Mouse (Mus musculus) right cerebral cortex, postnatal 14 days (tissue): ENCODE results near the gene Serpinf1.
A peak's percentile ranks its signal among the peaks of the same experiment; 100 is the strongest.

ENCODE experiments used
- DNase-seq: peaks from one replicate; pipeline ENCODE4 v3.0.0; 2022

The Serpinf1 gene

DNA sequence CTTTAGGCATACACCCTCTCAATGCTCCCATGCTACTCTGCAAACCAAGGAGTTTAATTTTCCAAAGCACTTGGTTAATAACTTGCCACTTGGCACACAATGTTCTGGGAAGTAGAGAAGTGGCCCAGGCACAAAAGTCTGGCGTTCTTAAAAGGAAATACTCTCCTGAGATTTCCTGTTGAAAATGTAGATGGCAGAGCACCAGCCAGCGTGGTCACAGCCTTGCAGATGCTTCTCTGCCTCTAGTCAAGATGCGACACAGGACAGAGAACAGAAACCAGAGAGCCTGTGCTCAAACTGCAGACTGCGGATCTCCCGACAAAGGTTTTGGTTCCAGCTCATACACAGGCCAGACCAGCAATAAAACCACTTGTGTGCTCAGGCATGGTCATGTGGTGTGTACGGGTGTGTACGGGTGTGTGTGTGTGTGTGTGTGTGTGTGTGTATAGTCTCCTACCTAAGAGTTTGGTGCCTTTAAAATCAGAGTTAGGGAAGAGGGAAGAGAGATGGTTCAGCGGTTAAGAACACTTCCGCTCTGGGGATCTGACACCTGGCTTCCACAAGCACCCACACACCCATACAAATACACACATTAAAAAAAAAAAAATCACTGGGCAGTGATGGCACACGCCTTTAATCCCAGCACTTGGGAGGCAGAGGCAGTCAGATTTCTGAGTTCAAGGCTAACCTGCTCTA lies 32.7 kb upstream of the Serpinf1 start:
- no peak for DNase-seq

DNA sequence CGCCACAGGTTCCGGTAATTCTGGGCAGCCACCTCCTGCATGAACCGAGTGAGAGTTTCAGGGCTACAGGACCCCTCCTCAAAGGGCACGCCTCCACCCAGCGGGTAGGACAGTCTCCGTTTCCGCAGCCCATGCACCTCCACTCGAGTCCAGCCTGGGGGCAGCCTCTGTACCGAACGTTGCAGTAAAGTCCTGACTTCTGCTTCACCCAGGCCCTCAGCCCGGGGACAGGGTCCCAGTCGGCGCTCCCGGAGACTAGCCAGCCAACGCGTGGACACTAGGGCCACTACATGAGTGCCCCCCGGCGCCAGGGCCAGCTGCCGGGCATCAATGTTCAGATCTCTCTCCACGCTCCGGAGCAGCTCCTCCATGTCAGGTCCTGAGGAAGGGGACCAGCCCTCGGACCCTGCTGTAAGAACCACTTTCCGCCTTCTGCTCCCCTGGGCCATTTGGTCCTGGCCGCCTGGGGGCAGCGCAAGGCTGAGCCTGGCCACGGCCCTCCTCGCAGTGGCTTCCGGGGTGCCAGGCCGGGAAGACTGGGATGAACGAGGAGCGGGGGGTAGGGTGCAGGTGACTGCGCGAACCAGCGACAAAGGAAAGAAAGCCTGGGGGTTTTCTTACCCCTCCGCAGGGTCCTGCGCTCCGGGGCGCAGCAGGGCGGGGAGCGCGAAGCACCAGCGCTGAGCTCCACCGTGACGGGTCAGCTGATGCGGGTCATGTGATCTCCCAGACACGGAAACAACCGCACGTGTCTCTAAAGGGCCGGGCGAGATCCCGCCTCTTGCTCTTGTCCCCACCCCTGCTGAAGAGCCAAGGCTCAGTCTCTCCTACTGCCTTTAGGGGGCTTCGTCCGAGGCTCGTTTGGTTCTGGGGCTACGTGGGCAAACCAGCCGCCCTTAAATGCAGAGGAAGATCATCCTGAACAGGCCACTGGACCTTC lies 31.8 kb upstream of the Serpinf1 start, which contains the start of gene Wdr81:
Gene Wdr81, minus strand, starts transcription at position 727 of the 940 bp plus-strand sequence.
- DNase-seq, result peak; percentile 84

DNA sequence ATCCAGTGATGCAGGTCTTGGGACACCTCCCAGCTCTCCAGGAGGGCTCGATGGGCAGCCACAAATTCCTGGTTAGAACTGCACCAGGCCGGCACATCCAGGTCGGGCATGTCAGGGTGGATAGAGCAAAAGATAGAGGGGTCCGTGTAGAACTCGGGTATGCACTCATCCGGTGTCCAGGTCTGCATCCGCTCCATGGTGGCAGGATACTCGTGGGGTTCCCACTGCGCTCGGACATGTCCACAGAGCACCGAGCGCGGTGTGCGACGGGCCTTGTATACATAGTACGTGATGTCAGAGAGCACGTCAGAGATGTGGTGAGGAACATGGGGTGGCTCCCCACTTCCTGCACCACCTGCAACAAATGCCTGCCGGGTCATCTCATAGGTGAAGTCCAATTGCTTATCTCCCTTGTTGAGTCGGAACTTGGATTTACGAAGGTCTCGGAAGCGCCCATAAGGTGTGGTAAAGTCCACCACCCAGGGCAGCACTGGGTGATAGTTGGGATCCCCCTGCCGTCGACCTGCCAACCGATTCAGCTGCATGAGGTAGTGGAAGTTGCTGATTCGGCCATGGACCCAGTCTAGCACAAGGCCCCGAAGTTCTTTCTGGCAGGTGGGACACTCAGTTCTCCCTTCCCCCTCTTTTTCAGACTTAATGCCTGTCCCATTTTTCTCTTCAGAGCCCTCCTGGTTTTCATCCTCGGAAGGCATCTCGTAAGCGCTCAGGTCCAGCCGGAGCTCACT lies 30.5 kb upstream of the Serpinf1 start:
- no peak for DNase-seq

DNA sequence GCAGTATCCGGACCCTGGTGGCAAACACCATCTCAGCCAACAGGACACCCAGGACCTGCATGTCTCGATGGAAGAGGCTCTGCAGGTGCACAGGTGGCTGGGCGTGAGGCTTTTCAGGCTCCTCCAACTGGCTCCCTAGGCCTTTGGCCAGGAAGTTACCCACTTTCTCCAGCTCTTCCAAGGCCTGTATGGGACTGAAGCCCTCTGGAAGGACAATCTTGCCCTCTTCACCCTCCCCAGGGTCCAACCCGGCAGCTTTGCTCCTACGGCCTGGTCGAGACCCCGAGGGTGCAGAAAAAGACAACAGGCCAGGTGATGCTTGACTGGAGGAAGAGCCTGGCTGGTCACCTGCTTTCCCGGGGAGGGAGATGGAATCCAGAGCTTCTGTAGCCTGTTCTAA lies 29.6 kb upstream of the Serpinf1 start:
- no peak for DNase-seq

GRCm38 (mm10) chr11:75450936-75451335 lies 28.4 kb upstream of the Serpinf1 start:
- DNase-seq, result no peak

- no peak for DNase-seq
Measured at GRCm38 (mm10) chr11:75450304-75450908, 27.9 kb upstream of the Serpinf1 start.

DNA sequence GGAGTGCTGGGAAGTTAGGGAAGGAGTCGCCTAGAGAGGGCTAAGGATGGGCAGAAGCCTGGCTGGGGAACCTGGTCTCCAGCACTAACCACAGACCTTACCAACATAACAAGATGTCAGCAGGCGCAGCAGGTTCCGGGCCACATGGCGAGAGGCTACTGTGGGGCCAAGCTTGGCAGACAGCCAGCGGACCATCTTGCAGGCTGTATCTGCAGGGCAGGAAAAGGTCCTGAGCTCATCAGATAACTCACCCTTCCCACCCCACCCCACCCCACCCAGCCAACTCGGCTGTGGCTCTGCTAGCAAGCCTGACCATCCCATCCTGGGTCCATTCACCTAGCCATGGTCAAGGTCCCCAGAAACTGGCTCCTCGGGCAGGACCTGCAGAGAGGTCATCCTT lies 27.2 kb upstream of the Serpinf1 start:
- peak; percentile 52 for DNase-seq

DNA sequence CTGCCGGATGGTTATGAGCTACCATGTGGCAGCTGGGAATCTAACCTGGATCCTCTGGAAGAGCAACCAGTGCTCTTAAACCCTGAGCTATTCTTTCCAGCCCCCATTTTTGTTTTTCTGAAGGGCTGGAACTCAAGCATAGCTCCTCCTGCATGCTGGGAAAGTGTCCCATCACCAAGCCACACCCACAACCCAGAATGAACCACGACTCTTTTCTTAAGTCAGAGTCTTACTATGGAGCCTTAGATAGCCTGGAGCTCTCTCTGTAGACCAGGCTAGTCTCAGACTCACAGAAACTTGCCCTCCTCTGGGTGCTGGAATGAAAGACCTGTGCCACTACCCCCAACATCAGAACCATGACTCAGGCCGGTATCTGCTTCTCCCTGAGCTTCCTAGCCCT lies 26.1 kb upstream of the Serpinf1 start:
- no peak for DNase-seq

- DNase-seq, result no peak
Measured at GRCm38 (mm10) chr11:75443711-75444110, 21.2 kb upstream of the Serpinf1 start.

GRCm38 (mm10) chr11:75441601-75442000 lies 19.1 kb upstream of the Serpinf1 start:
- DNase-seq, result no peak

DNA sequence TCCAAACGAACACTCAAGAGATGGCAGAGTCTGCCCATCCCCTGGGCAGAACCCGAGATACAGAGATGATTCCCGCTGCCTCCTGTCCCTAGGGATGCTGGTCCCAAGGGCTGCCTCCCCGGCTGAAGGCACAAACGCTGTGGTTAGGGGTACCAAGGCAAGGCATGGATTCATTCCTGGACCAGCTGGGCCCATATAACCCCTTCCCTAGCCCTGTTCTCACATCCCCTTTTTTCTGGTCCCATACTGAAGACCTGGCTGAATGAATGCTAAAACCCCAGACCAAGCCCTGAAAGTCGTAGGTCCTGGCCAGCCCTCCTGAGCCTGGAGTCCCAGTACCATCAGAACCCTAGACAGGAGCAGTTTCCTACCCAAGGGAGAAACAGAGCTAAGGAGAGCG lies 18.5 kb upstream of the Serpinf1 start:
- DNase-seq, result no peak

GRCm38 (mm10) chr11:75439951-75440350 lies 17.4 kb upstream of the Serpinf1 start:
- DNase-seq, result no peak

DNA sequence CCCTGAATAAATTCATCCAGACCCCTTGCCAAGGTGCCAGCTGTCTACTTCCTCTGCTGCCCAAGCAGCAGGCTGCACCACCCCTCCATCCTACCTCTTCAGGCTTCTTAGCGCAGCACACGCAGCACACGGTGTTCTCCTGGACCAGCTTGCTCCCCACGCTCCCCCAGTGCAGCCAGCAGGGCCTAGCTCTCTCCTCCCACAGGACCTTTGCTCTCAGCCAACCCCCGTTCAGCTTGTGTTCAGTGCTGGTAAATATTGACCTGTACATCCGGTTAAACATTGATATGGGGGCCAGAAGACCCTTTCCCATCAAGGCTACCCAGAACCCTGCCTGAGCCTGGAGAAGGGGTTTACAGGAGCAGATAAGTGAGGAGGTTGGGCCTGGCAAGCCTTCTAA lies 16.9 kb upstream of the Serpinf1 start, which contains the start of gene Serpinf2:
Gene Serpinf2, minus strand, starts transcription at position 229 of the 400 bp plus-strand sequence.
- DNase-seq, result no peak

- DNase-seq, result no peak
Measured at GRCm38 (mm10) chr11:75438804-75439203, 16.3 kb upstream of the Serpinf1 start.

GRCm38 (mm10) chr11:75438194-75438593 lies 15.7 kb upstream of the Serpinf1 start:
- no peak for DNase-seq

DNA sequence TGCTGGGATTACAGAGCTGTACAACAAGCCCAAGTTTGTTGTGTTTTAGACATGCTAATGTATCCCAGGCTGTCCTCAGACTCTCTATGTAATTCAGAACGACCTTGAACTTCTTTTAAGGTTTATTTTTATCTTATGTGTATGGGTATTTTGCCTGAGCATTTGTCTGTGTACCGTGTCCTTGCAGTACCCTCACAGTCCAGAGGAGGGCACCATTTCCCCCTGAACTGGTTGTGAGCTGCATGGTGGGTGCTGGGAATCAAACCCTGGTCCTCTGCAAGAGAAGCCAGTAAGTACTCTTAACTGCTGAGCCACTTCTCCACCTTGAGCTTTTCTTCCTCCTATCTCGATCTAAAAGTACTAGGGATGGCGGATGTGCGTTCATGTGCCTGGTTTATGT lies 11.6 kb upstream of the Serpinf1 start:
- no peak for DNase-seq

DNA sequence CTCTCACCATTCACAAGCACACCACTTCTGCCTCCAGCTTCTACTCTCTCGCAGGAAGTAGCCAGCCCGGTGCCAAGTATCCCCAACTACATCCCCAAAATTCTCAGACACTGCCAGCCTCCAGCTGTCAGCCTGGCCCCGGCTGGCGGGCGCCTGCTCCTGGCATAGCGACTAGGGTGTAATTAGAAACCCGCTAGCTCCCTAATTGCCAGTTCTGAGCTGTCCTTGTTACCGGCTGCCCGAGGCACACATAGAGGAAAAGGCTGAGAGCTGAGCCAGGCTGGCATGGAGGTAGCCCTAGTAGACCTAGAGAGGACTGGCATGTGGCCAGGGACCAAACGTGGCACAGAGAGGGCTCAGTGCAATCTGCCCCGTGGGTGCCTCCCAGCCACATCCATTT lies 8.8 kb upstream of the Serpinf1 start:
- peak; percentile 72 for DNase-seq

DNA sequence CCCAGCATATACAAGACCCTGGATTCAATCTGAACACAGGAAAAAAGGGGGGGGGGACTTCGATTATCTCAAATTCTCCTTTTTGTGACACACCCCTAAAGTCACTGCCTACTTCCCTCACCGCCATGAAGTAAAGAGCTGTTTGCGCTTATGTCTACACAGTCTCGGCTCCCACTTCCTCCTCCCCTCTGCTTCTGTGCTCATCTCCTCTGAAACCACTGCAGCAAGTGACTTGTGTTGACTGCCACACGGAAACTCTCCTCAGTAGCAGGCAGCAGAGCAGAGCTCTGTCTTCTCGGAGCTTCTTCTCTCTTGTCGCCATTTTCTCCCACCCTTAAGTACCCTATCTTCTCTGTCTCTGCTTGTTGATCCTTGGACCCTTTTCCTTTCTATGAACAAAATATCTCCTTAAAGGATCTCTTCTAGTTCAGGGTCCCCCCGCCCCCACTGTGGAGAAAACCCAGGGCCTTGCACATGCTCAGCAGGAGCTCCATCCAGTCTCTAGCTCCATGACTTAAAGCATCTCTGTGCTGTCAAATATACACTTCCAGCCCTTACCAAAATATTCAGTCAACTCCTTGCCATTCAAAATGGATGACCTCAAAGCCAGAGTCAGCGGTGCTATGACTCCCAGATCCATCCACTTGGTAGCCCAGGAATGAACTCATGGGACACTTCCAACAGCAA lies 6.7 kb upstream of the Serpinf1 start:
- DNase-seq, result no peak

DNA sequence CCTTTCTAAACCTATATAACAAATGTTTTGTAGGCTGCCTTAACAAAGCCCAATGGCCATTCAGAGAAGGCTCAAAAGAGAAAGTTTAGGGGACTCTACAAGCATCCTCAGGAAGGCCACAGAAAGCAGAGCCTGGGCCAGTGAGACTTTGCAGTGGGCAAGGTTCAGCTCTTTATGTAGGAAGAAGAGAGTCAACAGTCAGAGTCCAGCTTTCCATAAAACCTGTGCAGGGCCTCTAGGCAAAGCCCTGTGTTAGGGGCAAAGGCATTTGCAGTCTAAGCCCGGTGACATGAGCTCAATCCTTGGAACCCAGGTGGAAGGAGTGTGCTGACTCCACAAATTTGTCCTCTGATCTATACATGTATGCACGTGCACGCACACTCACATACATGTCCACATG lies 2.0 kb upstream of the Serpinf1 start:
- DNase-seq, result no peak

DNA sequence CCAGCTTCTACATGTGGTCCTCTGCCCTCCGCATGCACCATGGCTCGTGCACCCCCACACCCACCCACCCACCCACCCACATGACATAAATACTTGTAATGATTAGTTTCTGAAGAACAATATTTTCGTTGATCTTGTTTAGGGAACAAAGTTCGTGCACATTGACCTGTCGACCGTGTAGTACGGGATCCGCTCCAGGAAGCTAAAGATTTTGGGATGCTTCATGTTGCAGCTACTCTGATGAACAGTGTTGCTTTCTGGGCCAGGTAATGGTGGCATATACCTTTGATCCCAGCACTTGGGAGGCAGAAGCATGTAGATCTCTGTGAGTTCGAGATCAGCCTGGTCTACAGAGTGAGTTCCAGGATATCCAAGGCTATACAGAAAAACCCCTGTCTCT lies 1.5 kb upstream of the Serpinf1 start:
- DNase-seq, result no peak

DNA sequence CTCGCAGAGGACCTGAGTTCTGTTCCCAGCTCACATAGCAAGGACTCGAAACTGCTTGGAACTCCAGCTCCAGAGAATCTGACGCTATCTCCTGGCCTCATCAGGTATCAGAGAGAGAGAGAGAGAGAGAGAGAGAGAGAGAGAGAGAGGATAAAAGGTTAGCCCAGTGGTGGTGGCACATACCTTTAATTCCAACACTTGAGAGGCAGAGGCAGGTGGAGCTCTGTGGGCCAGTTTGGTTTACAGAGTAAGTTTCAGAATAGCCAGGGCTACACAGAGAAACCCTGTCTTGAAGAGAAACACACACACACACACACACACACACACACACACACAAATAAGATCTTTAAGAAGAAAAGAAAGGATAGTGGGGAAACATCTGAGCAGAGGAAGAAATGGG lies 590 bp upstream of the Serpinf1 start:
- no peak for DNase-seq

- DNase-seq, result no peak
Measured at GRCm38 (mm10) chr11:75421375-75422012, 1.0 kb downstream of the Serpinf1 start.
